Comparison of ENCODE assay signal across 13 mouse cellular contexts in genomic region chr1:90404717-90405487, GRCm38 (mm10).
DNase-seq lines count a peak whose midpoint lies in the region; ATAC-seq and TF ChIP-seq lines count a peak whose summit lies in the region.
"Had no signal": no experiment of that assay in that cellular context is flagged by ENCODE, and none has a peak within 500 bp of the region (broad histone marks: within the 10 kb centered on the region; RNA-seq: fewer than 3 reads in every experiment).

No protein-coding gene starts in this region.

- no peak for DNase-seq in liver, embryonic 11.5 days (ENCODE audit: low spot score)
- DNase-seq in ES-E14 (ENCODE audit: low read depth, low spot score) = peak; percentile 30
- peak; percentile 24 for DNase-seq in liver, postnatal 0 days
- no peak for DNase-seq in gastrocnemius, postnatal 4 days (ENCODE audit: low spot score in 2 of 2)
- no peak for DNase-seq in left cerebral cortex, adult 18-20 months (ENCODE audit: low spot score in 2 of 2)
- DNase-seq: cerebellum, adult 11-12 months; right cerebral cortex, adult 18-20 months; spleen, adult 18-20 months had no signal

- no peak for TF ChIP-seq CTCF in ES-Bruce4 (IDR thresholded peaks at IDR 0.05; ENCODE audit: low read depth, low read length)
- TF ChIP-seq CTCF in liver, postnatal 0 days (IDR thresholded peaks at IDR 0.05; ENCODE audit: low read depth) = no peak

- in situ Hi-C loops in ES-E14 (cut with MboI; ENCODE audit: low sequenced_read_pairs in 2 of 2, unreplicated experiment in 2 of 2) = no loop called here

- H3K4me2 ChIP-seq in liver, embryonic 12.5 days = no peak overlapping the region
- no peak overlapping the region for H3K4me2 ChIP-seq in liver, embryonic 11.5 days
- H3K4me2 ChIP-seq in liver, postnatal 0 days (ENCODE audit: low read depth, low read length) = no peak overlapping the region
- H3K4me2 ChIP-seq: forebrain, embryonic 15.5 days; midbrain, embryonic 12.5 days had no signal

- H3K27me3 ChIP-seq in liver, embryonic 12.5 days (replicated peaks) = no peaks in the 10 kb centered on the region
- H3K27me3 ChIP-seq in liver, embryonic 11.5 days (replicated peaks; ENCODE audit: control insufficient read depth, insufficient read depth, low read length) = no peaks in the 10 kb centered on the region
- H3K27me3 ChIP-seq in ES-Bruce4 (ENCODE audit: control insufficient read depth, insufficient read depth, low read length, poor library complexity, severe bottlenecking) = no peaks in the 10 kb centered on the region
- no peaks in the 10 kb centered on the region for H3K27me3 ChIP-seq in liver, postnatal 0 days (ENCODE audit: insufficient read depth, low read length)
- H3K27me3 ChIP-seq: forebrain, embryonic 15.5 days had no signal

- H3K4me1 ChIP-seq in liver, embryonic 12.5 days = peaks cover 2% of the 10 kb centered on the region; the same call in 1 of the 2 replicates
- H3K4me1 ChIP-seq in liver, embryonic 11.5 days (replicated peaks; ENCODE audit: control insufficient read depth, insufficient read depth, low read length) = no peaks in the 10 kb centered on the region
- H3K4me1 ChIP-seq in ES-Bruce4 (ENCODE audit: control insufficient read depth, insufficient read depth, low read length) (peaks cover 6% of the 10 kb centered on the region), ES-E14 (ENCODE audit: control insufficient read depth in 2 of 2, insufficient read depth in 2 of 2, low read length in 2 of 2, poor library complexity in 1 of 2) (peaks cover 2 to 15% of the 10 kb centered on the region in 2 experiments; a peak in 3 of 4 replicates)
- no peaks in the 10 kb centered on the region; the same call in 1 of the 2 replicates for H3K4me1 ChIP-seq in liver, postnatal 0 days (ENCODE audit: insufficient read depth)
- H3K4me1 ChIP-seq: forebrain, embryonic 15.5 days had no signal

- ATAC-seq in liver, embryonic 12.5 days = peak; percentile 49
- no peak for ATAC-seq in liver, embryonic 11.5 days (replicated peaks; ENCODE audit: low FRiP score)
- ATAC-seq in liver, postnatal 0 days = peak; percentile 82
- ATAC-seq: CD4-positive, CD25-positive, alpha-beta regulatory T cell, adult 4 months; forebrain, embryonic 15.5 days had no signal

- H3K9ac ChIP-seq in liver, embryonic 12.5 days = no peak overlapping the region
- no peak overlapping the region for H3K9ac ChIP-seq in liver, embryonic 11.5 days (ENCODE audit: low read depth, low read length)
- H3K9ac ChIP-seq in ES-Bruce4 (ENCODE audit: low read depth, poor library complexity, severe bottlenecking) (no peak overlapping the region), ES-E14 (ENCODE audit: insufficient read depth, low read depth, low read length, poor library complexity, severe bottlenecking) (no peak overlapping the region)
- no peak overlapping the region for H3K9ac ChIP-seq in liver, postnatal 0 days (replicated peaks)
- H3K9ac ChIP-seq: forebrain, embryonic 15.5 days; midbrain, embryonic 12.5 days had no signal

- WGBS in liver, embryonic 12.5 days (ENCODE audit: insufficient replicate concordance) = 51% methylated on average over 6 of the region's 6 CpGs
- WGBS in liver, embryonic 11.5 days = 54% methylated on average over 6 of the region's 6 CpGs
- 45% methylated on average over 6 of the region's 6 CpGs for WGBS in liver, postnatal 0 days (ENCODE audit: insufficient replicate concordance)

- peak; percentile 81 for TF ChIP-seq EP300 in ES-Bruce4 (IDR thresholded peaks at IDR 0.05; ENCODE audit: insufficient read depth, low read depth, low read length)
- no peak for TF ChIP-seq EP300 in liver, postnatal 0 days (IDR thresholded peaks at IDR 0.05; ENCODE audit: low read depth)

- no peak for TF ChIP-seq POLR2A in ES-Bruce4 (IDR thresholded peaks at IDR 0.05; ENCODE audit: insufficient read depth, low read length)

- no peaks in the 10 kb centered on the region for H3K36me3 ChIP-seq in liver, embryonic 12.5 days
- no peaks in the 10 kb centered on the region for H3K36me3 ChIP-seq in liver, embryonic 11.5 days (ENCODE audit: control insufficient read depth, insufficient read depth, low read length)
- no peaks in the 10 kb centered on the region for H3K36me3 ChIP-seq in ES-Bruce4 (ENCODE audit: control insufficient read depth, insufficient read depth, low read length, poor library complexity, severe bottlenecking)
- no peaks in the 10 kb centered on the region for H3K36me3 ChIP-seq in ES-E14 (ENCODE audit: control insufficient read depth, insufficient read depth, low read length, poor library complexity, severe bottlenecking)
- no peaks in the 10 kb centered on the region for H3K36me3 ChIP-seq in liver, postnatal 0 days (replicated peaks; ENCODE audit: insufficient read depth, low read length)
- H3K36me3 ChIP-seq: forebrain, embryonic 15.5 days; midbrain, embryonic 12.5 days had no signal

- H3K9me3 ChIP-seq in liver, embryonic 12.5 days (replicated peaks) = no peaks in the 10 kb centered on the region
- H3K9me3 ChIP-seq in liver, embryonic 11.5 days (ENCODE audit: control insufficient read depth, low read length) = no peaks in the 10 kb centered on the region
- H3K9me3 ChIP-seq in ES-Bruce4 (replicated peaks; ENCODE audit: control insufficient read depth, insufficient read depth, low read length, poor library complexity, severe bottlenecking) (no peaks in the 10 kb centered on the region), ES-E14 (ENCODE audit: control insufficient read depth, insufficient read depth, low read depth, low read length) (no peaks in the 10 kb centered on the region)
- no peaks in the 10 kb centered on the region for H3K9me3 ChIP-seq in liver, postnatal 0 days (ENCODE audit: low read length)
- H3K9me3 ChIP-seq: forebrain, embryonic 15.5 days; midbrain, embryonic 12.5 days had no signal

- no peak overlapping the region for H3K27ac ChIP-seq in liver, embryonic 12.5 days
- no peak overlapping the region for H3K27ac ChIP-seq in liver, embryonic 11.5 days (ENCODE audit: low read depth, low read length)
- H3K27ac ChIP-seq in ES-Bruce4 (ENCODE audit: insufficient read depth, low read length) (no peak overlapping the region), ES-E14 (ENCODE audit: insufficient read depth, low read depth, low read length, poor library complexity, severe bottlenecking) (0 out of 2 replicates have a peak overlapping the region, but pooled peaks have one; percentile 40)
- H3K27ac ChIP-seq in liver, postnatal 0 days (ENCODE audit: low read depth) = no peak overlapping the region
- H3K27ac ChIP-seq: forebrain, embryonic 15.5 days; midbrain, embryonic 12.5 days had no signal

- no peak overlapping the region for H3K4me3 ChIP-seq in liver, embryonic 12.5 days
- H3K4me3 ChIP-seq in liver, embryonic 11.5 days (ENCODE audit: low read depth, low read length) = no peak overlapping the region
- H3K4me3 ChIP-seq in ES-Bruce4 (ENCODE audit: low read depth, low read length) (no peak overlapping the region), ES-E14 (ENCODE audit: insufficient read depth in 1 of 2, low read depth in 1 of 2, low read length in 2 of 2, poor library complexity in 1 of 2, severe bottlenecking in 1 of 2) (no peak overlapping the region)
- no peak overlapping the region for H3K4me3 ChIP-seq in liver, postnatal 0 days (ENCODE audit: low read depth, low read length)
- H3K4me3 ChIP-seq: forebrain, embryonic 15.5 days; midbrain, embryonic 12.5 days had no signal

TF ChIP-seq in ES-E14, 5 proteins besides CTCF, POLR2A, EP300 and RAD21:
- no peak for TF ChIP-seq ZC3H11A (IDR thresholded peaks at IDR 0.05; ENCODE audit: borderline replicate concordance, low read depth, low read length)

Comparison
In these comparisons a context has a peak if more than half of its experiments do, and no peak if none do; other contexts are left out.
1. DNase-seq: peak in ES-E14 (single experiment) and liver, postnatal 0 days (single experiment); none in liver, embryonic 11.5 days (single experiment), gastrocnemius, postnatal 4 days (0 of 2) and left cerebral cortex, adult 18-20 months (0 of 2).